Mouse (Mus musculus) lung, postnatal 0 days (tissue): ENCODE measurements around the gene Sox11.

Experiments used
- CTCF ChIP-seq: IDR thresholded peaks from 2 replicates; pipeline ENCODE4 v1.5.1; 2016; ENCODE audit warnings: antibody characterized with exemption, mild to moderate bottlenecking
- EP300 ChIP-seq: IDR thresholded peaks from 2 replicates; pipeline ENCODE4 v1.6.1; 2016; ENCODE audit warnings: antibody characterized with exemption, mild to moderate bottlenecking, control low read depth

DNA sequence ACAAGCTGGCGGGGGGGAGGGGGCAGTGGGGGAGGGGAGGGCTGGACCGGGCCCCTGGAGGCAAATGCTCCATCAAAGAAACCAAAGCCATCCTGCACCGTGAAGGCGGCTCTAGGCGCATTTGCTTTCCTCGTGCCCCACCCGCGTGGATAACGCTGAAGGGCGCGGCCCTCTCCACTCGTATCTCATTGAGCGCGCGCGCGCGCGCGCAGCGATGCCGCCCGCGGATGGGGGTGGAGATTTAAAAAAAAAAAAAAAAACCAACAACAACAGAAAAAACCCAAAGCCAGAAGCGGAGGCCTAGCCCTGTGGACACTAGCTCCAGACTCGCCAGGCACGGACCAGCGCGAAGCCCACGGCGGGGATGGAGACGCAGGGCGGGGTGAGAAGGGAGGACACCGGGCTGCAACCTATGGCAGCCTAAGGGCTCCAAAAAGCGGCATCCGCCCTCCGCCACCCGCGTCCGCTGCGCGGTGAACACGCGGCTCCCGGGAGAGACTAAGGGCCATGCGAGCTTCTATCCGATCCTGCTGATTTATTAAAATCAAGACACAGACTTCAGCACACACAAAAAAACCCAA is 3.1 kb downstream of the Sox11 start:
- TF ChIP-seq CTCF (no peak), EP300 (no peak)
